Mouse (Mus musculus): ENCODE results near the gene Pde3a. TPM values are rescaled to one million over a fixed set of nuclear protein-coding genes. Genes with fewer than 3 reads are reported as not detected.

The Pde3a gene
- total and polyA plus RNA-seq, 3 experiments: 18.0 to 72.3 (median 64.6) TPM

GRCm38 (mm10) chr6:141447547-141447946 lies 198.5 kb downstream of the Pde3a start:
- peaks cover 1% of the 10 kb centered on the region; the same call in 1 of the 2 replicates for H3K4me1 ChIP-seq (ENCODE audit: control insufficient read depth, insufficient read depth, low read length)
- DNase-seq: peak; percentile 68 to 76
- no peaks in the 10 kb centered on the region for H3K36me3 ChIP-seq (ENCODE audit: control insufficient read depth, insufficient read depth, low read length)
- H3K9ac ChIP-seq (ENCODE audit: low read depth, low read length): no peak overlapping the region
- intact Hi-C loops (cut with DNase I): loop anchor here (5.0 kb wide), 4 partner anchors 75 to 520 kb away; no protein-coding TSS in a partner anchor
- H3K27ac ChIP-seq: no peak overlapping the region; the same call in 1 of the 2 replicates
- 5% methylated on average over 3 of the region's 3 CpGs for WGBS
- peak; percentile 46; the same call in 1 of the 2 replicates for TF ChIP-seq EP300 (IDR thresholded peaks at IDR 0.05; ENCODE audit: insufficient read depth, low read depth, low read length)
- TF ChIP-seq POLR2A (IDR thresholded peaks at IDR 0.05; ENCODE audit: insufficient read depth, low read depth, low read length): no peak
- TF ChIP-seq CTCF (IDR thresholded peaks at IDR 0.05): peak; percentile 85
- no peak overlapping the region for H3K4me3 ChIP-seq
- 0 out of 2 replicates have a peak, but pooled peaks cover 1% of the 10 kb centered on the region for H3K79me2 ChIP-seq (replicated peaks; ENCODE audit: control insufficient read depth, insufficient read depth, low read length)
- H3K27me3 ChIP-seq (ENCODE audit: control insufficient read depth, insufficient read depth, low read length): no peaks in the 10 kb centered on the region

- H3K27ac ChIP-seq: peak overlapping the region; percentile 39
- 68% methylated on average over 8 of the region's 8 CpGs for WGBS
These were observed 199.8 kb downstream of the Pde3a start for GRCm38 (mm10) chr6:141448886-141449285.

GRCm38 (mm10) chr6:141455335-141455734 lies 206.3 kb downstream of the Pde3a start:
- no peaks in the 10 kb centered on the region for H3K36me3 ChIP-seq (ENCODE audit: control insufficient read depth, insufficient read depth, low read length)
- H3K27ac ChIP-seq: no peak overlapping the region
- no peaks in the 10 kb centered on the region for H3K4me1 ChIP-seq (ENCODE audit: control insufficient read depth, insufficient read depth, low read length)
- no peak for DNase-seq
- H3K79me2 ChIP-seq (replicated peaks; ENCODE audit: control insufficient read depth, insufficient read depth, low read length): no peaks in the 10 kb centered on the region
- no peak for TF ChIP-seq EP300 (IDR thresholded peaks at IDR 0.05; ENCODE audit: insufficient read depth, low read depth, low read length)
- no peak for TF ChIP-seq CTCF (IDR thresholded peaks at IDR 0.05)
- no peak for TF ChIP-seq POLR2A (IDR thresholded peaks at IDR 0.05; ENCODE audit: insufficient read depth, low read depth, low read length)
- intact Hi-C loops (cut with DNase I): no loop called here
- 54% methylated on average over 5 of the region's 5 CpGs for WGBS
- H3K4me3 ChIP-seq: no peak overlapping the region
- no peak overlapping the region for H3K9ac ChIP-seq (ENCODE audit: low read depth, low read length)
- H3K27me3 ChIP-seq (ENCODE audit: control insufficient read depth, insufficient read depth, low read length): no peaks in the 10 kb centered on the region

More at GRCm38 (mm10) chr6:141448886-141449285, 199.8 kb downstream of the Pde3a start:
- Histone ChIP-seq H3K79me2 (replicated peaks; ENCODE audit: control insufficient read depth, insufficient read depth, low read length) (0 out of 2 replicates have a peak, but pooled peaks cover 1% of the 10 kb centered on the region), H3K4me1 (ENCODE audit: control insufficient read depth, insufficient read depth, low read length) (peaks cover 1% of the 10 kb centered on the region; the same call in 1 of the 2 replicates), H3K36me3 (ENCODE audit: control insufficient read depth, insufficient read depth, low read length) (no peaks in the 10 kb centered on the region), H3K4me3 (no peak overlapping the region), H3K27me3 (ENCODE audit: control insufficient read depth, insufficient read depth, low read length) (no peaks in the 10 kb centered on the region), H3K9ac (ENCODE audit: low read depth, low read length) (no peak overlapping the region)
- DNase-seq: no peak
- intact Hi-C loops (cut with DNase I): loop anchor here (5.0 kb wide), 4 partner anchors 77 to 522 kb away; no protein-coding TSS in a partner anchor
- TF ChIP-seq CTCF (IDR thresholded peaks at IDR 0.05): no peak

GRCm38 (mm10) chr6:141456591-141456990 lies 207.5 kb downstream of the Pde3a start:
- TF ChIP-seq CTCF (IDR thresholded peaks at IDR 0.05) (no peak), EP300 (IDR thresholded peaks at IDR 0.05; ENCODE audit: insufficient read depth, low read depth, low read length) (no peak), POLR2A (IDR thresholded peaks at IDR 0.05; ENCODE audit: insufficient read depth, low read depth, low read length) (no peak)
- 70% methylated on average over 3 of the region's 3 CpGs for WGBS
- intact Hi-C loops (cut with DNase I): no loop called here
- H3K79me2 ChIP-seq (replicated peaks; ENCODE audit: control insufficient read depth, insufficient read depth, low read length): no peaks in the 10 kb centered on the region
- DNase-seq: no peak
- H3K4me3 ChIP-seq: no peak overlapping the region
- H3K9ac ChIP-seq (ENCODE audit: low read depth, low read length): no peak overlapping the region
- H3K36me3 ChIP-seq (ENCODE audit: control insufficient read depth, insufficient read depth, low read length): no peaks in the 10 kb centered on the region; the same call in none of the 2 replicates
- no peak overlapping the region for H3K27ac ChIP-seq
- no peaks in the 10 kb centered on the region for H3K4me1 ChIP-seq (ENCODE audit: control insufficient read depth, insufficient read depth, low read length)
- H3K27me3 ChIP-seq (ENCODE audit: control insufficient read depth, insufficient read depth, low read length): no peaks in the 10 kb centered on the region

- intact Hi-C loops (cut with DNase I): no loop called here
- Histone ChIP-seq H3K79me2 (replicated peaks; ENCODE audit: control insufficient read depth, insufficient read depth, low read length) (no peaks in the 10 kb centered on the region), H3K4me3 (no peak overlapping the region), H3K27me3 (ENCODE audit: control insufficient read depth, insufficient read depth, low read length) (no peaks in the 10 kb centered on the region), H3K27ac (no peak overlapping the region), H3K9ac (ENCODE audit: low read depth, low read length) (no peak overlapping the region), H3K4me1 (ENCODE audit: control insufficient read depth, insufficient read depth, low read length) (no peaks in the 10 kb centered on the region), H3K36me3 (ENCODE audit: control insufficient read depth, insufficient read depth, low read length) (no peaks in the 10 kb centered on the region; the same call in 1 of the 2 replicates)
- TF ChIP-seq POLR2A (IDR thresholded peaks at IDR 0.05; ENCODE audit: insufficient read depth, low read depth, low read length) (no peak), EP300 (IDR thresholded peaks at IDR 0.05; ENCODE audit: insufficient read depth, low read depth, low read length) (no peak), CTCF (IDR thresholded peaks at IDR 0.05) (peak; percentile 47)
- DNase-seq: no peak
- WGBS: 84% methylated on average over 2 of the region's 2 CpGs
These were observed 221.2 kb downstream of the Pde3a start for GRCm38 (mm10) chr6:141470251-141470650.

- TF ChIP-seq POLR2A (IDR thresholded peaks at IDR 0.05; ENCODE audit: insufficient read depth, low read depth, low read length): no peak
- TF ChIP-seq EP300 (IDR thresholded peaks at IDR 0.05; ENCODE audit: insufficient read depth, low read depth, low read length): no peak
- TF ChIP-seq CTCF (IDR thresholded peaks at IDR 0.05): no peak
- Histone ChIP-seq H3K4me1 (ENCODE audit: control insufficient read depth, insufficient read depth, low read length) (no peaks in the 10 kb centered on the region), H3K27me3 (ENCODE audit: control insufficient read depth, insufficient read depth, low read length) (no peaks in the 10 kb centered on the region), H3K36me3 (ENCODE audit: control insufficient read depth, insufficient read depth, low read length) (no peaks in the 10 kb centered on the region; the same call in 1 of the 2 replicates), H3K4me3 (no peak overlapping the region), H3K79me2 (replicated peaks; ENCODE audit: control insufficient read depth, insufficient read depth, low read length) (no peaks in the 10 kb centered on the region), H3K27ac (no peak overlapping the region), H3K9ac (ENCODE audit: low read depth, low read length) (no peak overlapping the region)
- intact Hi-C loops (cut with DNase I): no loop called here
- 31% methylated on average over 2 of the region's 2 CpGs for WGBS
- no peak for DNase-seq
These were observed 225.2 kb downstream of the Pde3a start for GRCm38 (mm10) chr6:141474223-141474622.
